Mouse (Mus musculus) thymus, adult 2 months (tissue): ENCODE results near the gene Ift43. TPM values are rescaled to one million over a fixed set of nuclear protein-coding genes. Genes with fewer than 3 reads are reported as not detected.
A peak's percentile ranks its signal among the peaks of the same experiment; 100 is the strongest.

Experiments
- DNase-seq: peaks from one replicate; pipeline ENCODE4 v3.0.0; 2021
- H3K27ac ChIP-seq: fragments of 200-500 bp; 2 replicates; pipeline ENCODE4 v1.5.1; 2012; ENCODE audit warnings: low read length, control low read depth; ENCODE audit not compliant: control insufficient read depth, insufficient read depth
- H3K27me3 ChIP-seq: fragments of 200-500 bp; 2 replicates; pipeline ENCODE4 v1.6.1; 2012; ENCODE audit warnings: mild to moderate bottlenecking, low read length, moderate library complexity, mixed read lengths; ENCODE audit not compliant: control insufficient read depth, insufficient read depth
- H3K36me3 ChIP-seq: fragments of 200-500 bp; 2 replicates; pipeline ENCODE4 v1.6.1; 2012; ENCODE audit warnings: mild to moderate bottlenecking, low read length, moderate library complexity; ENCODE audit not compliant: control insufficient read depth, insufficient read depth
- H3K4me1 ChIP-seq: fragments of 200-500 bp; replicated peaks from 2 replicates; pipeline ENCODE4 v1.6.1; 2012; ENCODE audit warnings: low read length; ENCODE audit not compliant: control insufficient read depth, insufficient read depth
- H3K4me3 ChIP-seq: fragments of 200-500 bp; 2 replicates; pipeline ENCODE4 v1.5.1; 2012; ENCODE audit warnings: mild to moderate bottlenecking, low read length, control low read depth, moderate library complexity; ENCODE audit not compliant: control insufficient read depth, insufficient read depth
- CTCF ChIP-seq: fragments of 200-500 bp; IDR thresholded peaks from 2 replicates; pipeline ENCODE4 v1.5.1; 2012; ENCODE audit warnings: mild to moderate bottlenecking, control low read depth, low read length, moderate library complexity, borderline replicate concordance; ENCODE audit not compliant: control insufficient read depth, poor library complexity, insufficient read depth; ENCODE audit errors: extremely low read depth
- POLR2A ChIP-seq: fragments of 200-500 bp; IDR thresholded peaks from 2 replicates; pipeline ENCODE4 v1.6.1; 2012; ENCODE audit warnings: mild to moderate bottlenecking, low read length, control low read depth, moderate library complexity; ENCODE audit not compliant: control insufficient read depth, poor library complexity, insufficient read depth; ENCODE audit errors: extremely low read depth
- WGBS: fragments of 180-500 bp; shearing (Covaris S2); methylation state at CpG from one replicate; pipeline ENCODE4 v1.1.7; 2018; 5-methylcytosine and 5-hydroxymethylcytosine counted together
- polyA plus RNA-seq: library from polyadenylated mRNA; depleted of rRNA; stranded (reverse); fragments of >200 nt; gene quantifications from 2 replicates; pipeline ENCODE4 v1.2.3, GENCODE M21; 2012

The Ift43 gene
- polyA plus RNA-seq, 1 experiment: 4.7 TPM

DNA sequence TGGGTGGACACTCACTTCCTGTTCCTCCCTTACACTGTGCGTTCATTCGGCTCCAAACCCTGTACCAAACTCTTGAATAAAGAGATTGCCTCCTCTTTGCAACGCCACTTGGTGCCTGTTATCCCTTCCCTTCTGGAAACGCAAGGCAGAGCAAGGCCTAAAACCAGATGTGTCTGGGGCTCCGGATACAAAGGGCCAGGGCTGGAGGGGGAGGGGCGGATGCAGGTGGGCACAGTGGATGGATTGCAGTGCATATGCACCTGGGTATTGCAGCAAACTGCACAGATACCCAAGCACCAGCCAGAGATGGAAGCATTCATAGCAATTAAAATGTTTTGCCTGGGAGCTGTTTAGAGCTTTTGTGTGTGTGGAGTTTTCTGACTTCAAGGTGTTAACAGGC, 91.0 kb downstream of the Ift43 start:
- H3K4me3 ChIP-seq: no peak overlapping the region
- DNase-seq: no peak
- H3K36me3 ChIP-seq: no peaks in the 10 kb centered on the region
- TF ChIP-seq POLR2A (no peak), CTCF (no peak)
- H3K27me3 ChIP-seq: no peaks in the 10 kb centered on the region
- H3K27ac ChIP-seq: no peak overlapping the region
- 73% methylated on average over 6 of the region's 6 CpGs for WGBS
- no peaks in the 10 kb centered on the region for H3K4me1 ChIP-seq

DNA sequence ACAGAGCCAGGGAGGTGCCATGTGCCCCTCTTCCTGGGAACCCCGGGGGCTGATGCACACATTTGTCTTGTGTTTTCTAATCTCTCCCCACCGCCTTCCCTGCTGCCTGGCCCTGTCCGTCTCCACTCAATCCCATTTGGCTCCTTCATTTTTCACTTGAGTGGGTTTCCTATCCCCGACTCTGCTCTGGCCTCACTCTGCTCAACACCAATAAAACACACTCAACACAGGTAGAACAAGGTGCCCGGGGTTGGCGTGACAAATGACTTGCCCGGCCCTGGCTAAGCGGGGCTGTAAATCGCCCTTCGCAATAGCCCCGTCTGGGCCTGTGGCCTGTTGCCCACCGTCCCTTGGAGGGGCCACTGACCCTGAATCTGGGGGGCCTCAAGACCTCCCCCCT, 92.0 kb downstream of the Ift43 start:
- WGBS: 96% methylated on average over 12 of the region's 12 CpGs
- DNase-seq: no peak
- H3K4me1 ChIP-seq: no peaks in the 10 kb centered on the region

DNA sequence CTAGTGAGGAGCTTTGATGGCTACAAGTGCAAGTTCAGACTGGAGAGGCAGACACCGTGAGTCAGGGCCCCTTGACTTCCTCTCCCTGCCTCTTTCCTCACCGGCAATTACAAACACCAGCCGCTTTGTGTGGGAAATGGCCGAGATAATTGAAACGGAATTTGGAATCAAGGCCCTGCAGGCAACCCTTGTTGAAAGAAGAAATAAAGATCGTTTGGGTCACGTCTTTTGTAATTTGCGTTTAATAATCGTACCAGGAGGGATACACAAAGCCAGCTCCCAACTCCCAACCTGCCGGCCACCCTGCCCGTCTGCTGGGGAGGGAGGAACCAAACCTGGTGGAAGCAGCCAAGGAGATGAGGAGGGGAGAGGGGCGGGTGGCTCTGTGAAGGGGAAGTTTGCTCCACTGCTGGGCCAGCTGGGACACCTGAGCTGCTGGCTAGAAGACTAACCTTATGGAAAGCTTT, 93.2 kb downstream of the Ift43 start:
- H3K36me3 ChIP-seq: no peaks in the 10 kb centered on the region
- H3K27ac ChIP-seq: no peak overlapping the region
- TF ChIP-seq POLR2A (no peak), CTCF (no peak)
- H3K4me3 ChIP-seq: no peak overlapping the region
- no peaks in the 10 kb centered on the region for H3K4me1 ChIP-seq
- no peaks in the 10 kb centered on the region for H3K27me3 ChIP-seq
- no peak for DNase-seq
- WGBS: 23% methylated on average over 12 of the region's 12 CpGs

More for the DNA sequence above, 92.0 kb downstream of the Ift43 start:
- Histone ChIP-seq H3K27me3 (no peaks in the 10 kb centered on the region), H3K36me3 (no peaks in the 10 kb centered on the region), H3K4me3 (no peak overlapping the region), H3K27ac (no peak overlapping the region)
- no peak for TF ChIP-seq CTCF
- TF ChIP-seq POLR2A: no peak

DNA sequence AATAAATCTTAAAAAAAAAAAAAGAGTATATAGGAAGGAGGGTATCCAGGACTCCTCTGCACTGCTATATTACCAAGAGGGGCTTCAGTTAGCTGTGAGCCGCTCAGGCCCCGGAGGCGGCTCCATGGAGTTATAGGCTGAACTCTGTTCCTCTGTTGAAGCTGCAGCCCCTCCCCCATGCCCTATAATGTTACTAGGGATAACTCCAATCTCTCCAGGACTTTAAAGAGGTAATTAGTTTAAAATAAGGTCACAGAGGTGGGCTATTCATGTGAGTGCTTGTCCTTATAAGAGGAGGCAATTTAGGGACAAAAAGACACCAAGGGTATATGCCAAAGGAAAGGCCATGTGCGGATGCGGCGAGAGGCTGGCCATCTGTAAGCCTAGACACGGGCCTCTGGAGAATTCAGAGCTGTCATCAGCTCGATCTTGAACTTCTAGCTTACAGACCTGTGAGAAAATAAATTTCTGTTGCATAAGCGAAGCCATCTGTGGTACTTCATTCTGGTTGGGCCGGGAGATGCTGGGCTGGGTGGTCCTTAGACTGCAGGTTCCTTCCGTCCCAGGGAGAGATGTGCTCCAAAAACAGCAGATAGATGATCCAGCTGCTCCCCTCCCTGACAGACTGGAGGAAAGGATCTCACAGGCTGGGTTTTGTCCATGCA, 94.5 kb downstream of the Ift43 start:
- H3K27ac ChIP-seq: no peak overlapping the region
- DNase-seq: no peak
- H3K4me3 ChIP-seq: no peak overlapping the region
- no peaks in the 10 kb centered on the region for H3K4me1 ChIP-seq
- no peaks in the 10 kb centered on the region for H3K27me3 ChIP-seq
- TF ChIP-seq POLR2A (no peak), CTCF (no peak)
- WGBS: 94% methylated on average over 11 of the region's 11 CpGs
- H3K36me3 ChIP-seq: no peaks in the 10 kb centered on the region

DNA sequence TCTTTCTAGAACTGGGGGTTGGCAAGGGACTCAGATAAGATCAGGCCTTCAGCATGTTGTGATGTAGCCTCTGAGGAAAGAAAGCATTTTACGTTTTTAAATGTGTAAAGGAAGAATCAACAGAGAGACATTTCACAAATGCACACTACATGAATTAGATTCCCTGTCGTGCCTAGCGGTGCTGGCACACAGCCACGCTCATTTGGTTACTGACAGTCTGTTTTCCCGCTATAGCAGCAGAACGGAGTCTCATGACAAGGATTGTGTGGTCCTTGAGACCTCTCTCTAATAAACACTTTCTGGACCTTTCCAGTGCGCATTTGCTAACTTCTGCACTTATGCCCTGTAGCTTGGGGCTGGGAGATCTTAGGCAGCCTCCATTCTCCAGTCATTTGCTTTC, 96.9 kb downstream of the Ift43 start:
- Histone ChIP-seq H3K27ac (no peak overlapping the region), H3K4me3 (no peak overlapping the region), H3K27me3 (no peaks in the 10 kb centered on the region), H3K4me1 (no peaks in the 10 kb centered on the region), H3K36me3 (no peaks in the 10 kb centered on the region)
- DNase-seq: no peak
- 91% methylated on average over 7 of the region's 7 CpGs for WGBS
- TF ChIP-seq CTCF (no peak), POLR2A (no peak)

DNA sequence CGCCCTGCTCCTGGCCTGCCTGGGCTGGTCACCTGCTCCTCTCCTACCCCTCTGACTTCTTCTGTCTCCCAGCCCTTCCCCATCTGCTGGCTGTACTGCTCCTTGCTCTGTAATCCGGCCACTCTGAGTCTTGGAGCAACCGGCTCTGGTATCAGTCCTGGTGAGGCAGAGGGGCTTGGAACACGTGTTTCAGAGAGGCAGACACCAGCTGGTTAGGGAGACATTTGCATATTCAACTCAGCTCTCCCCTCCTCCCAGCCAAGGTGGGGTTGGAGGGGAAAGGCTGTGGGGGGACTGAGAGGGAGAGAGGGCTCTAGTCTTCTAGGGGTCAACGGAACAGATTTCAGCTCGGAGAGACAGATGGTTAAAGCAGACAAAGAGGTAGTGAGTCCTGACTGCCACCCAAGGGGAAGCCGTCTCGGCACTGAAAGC, 99.0 kb downstream of the Ift43 start:
- H3K36me3 ChIP-seq: no peaks in the 10 kb centered on the region
- 48% methylated on average over 8 of the region's 8 CpGs for WGBS

DNA sequence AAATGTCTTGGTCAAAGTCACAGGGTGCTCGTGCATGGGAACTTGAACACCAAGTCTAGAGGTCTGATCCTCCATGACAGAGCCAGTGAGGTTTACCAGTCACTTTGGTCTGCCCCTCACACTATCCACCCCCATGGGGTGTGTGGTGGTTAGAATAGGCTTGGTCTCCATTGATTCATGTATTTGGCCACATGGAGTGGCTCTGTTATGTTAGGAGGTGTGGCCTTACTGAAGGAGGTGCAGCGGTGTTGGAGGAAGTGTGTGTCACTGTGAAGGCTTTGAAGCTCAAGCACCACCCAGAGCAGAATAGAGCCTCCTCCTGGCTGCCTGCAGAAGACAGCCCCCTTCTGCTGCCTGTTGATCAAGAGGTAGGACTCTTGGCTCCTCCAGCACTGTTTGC, 99.5 kb downstream of the Ift43 start:
- no peaks in the 10 kb centered on the region for H3K36me3 ChIP-seq
- 34% methylated on average over 2 of the region's 2 CpGs for WGBS
- no peak overlapping the region for H3K4me3 ChIP-seq
- H3K4me1 ChIP-seq: no peaks in the 10 kb centered on the region
- no peak overlapping the region for H3K27ac ChIP-seq
- H3K27me3 ChIP-seq: no peaks in the 10 kb centered on the region
- DNase-seq: peak; percentile 5
- TF ChIP-seq POLR2A (no peak), CTCF (no peak)

More for the DNA sequence above, 99.0 kb downstream of the Ift43 start:
- H3K27me3 ChIP-seq: no peaks in the 10 kb centered on the region
- H3K4me3 ChIP-seq: no peak overlapping the region
- no peak for TF ChIP-seq POLR2A
- no peak for TF ChIP-seq CTCF
- no peak overlapping the region for H3K27ac ChIP-seq
- H3K4me1 ChIP-seq: no peaks in the 10 kb centered on the region
- DNase-seq: no peak
